In the genomic region with DNA sequence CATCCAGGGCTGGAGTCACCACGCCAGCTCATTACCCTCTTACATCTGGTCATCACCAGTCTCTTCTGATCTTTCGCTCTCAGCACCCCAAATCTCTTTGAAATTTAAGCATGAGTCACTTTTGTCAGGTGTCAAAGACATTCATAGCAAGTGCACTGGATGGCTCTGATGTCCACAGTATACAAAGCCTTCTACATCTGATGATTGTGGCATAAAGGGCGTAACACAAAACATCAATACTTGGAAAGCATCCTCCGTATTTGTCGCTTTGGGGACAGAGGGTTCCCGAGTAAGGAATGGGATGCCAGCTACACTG, we compare ENCODE assay signal across 8 mouse cellular contexts. TPM values are rescaled to one million over a fixed set of nuclear protein-coding genes. Genes with fewer than 3 reads are reported as not detected.
DNase-seq lines count a peak whose midpoint lies in the region; ATAC-seq and TF ChIP-seq lines count a peak whose summit lies in the region.

No protein-coding gene starts in this region.

- no peak for ATAC-seq in embryonic facial prominence, embryonic 11.5 days (replicated peaks; ENCODE audit: insufficient number of reproducible peaks, low FRiP score, low TSS enrichment, low read depth)
- ATAC-seq in intestine, postnatal 0 days, result no peak
- no peak for ATAC-seq in neural tube, embryonic 14.5 days (ENCODE audit: low read depth)

- H3K36me3 ChIP-seq in embryonic facial prominence, embryonic 11.5 days (replicated peaks; ENCODE audit: control insufficient read depth, insufficient read depth, low read depth, low read length), result no peaks in the 10 kb centered on the region
- H3K36me3 ChIP-seq in intestine, postnatal 0 days (ENCODE audit: control insufficient read depth, insufficient read depth), result no peaks in the 10 kb centered on the region
- H3K36me3 ChIP-seq in neural tube, embryonic 14.5 days (ENCODE audit: control insufficient read depth, insufficient read depth, low read length), result no peaks in the 10 kb centered on the region

- H3K9me3 ChIP-seq in embryonic facial prominence, embryonic 11.5 days (replicated peaks; ENCODE audit: control insufficient read depth, low read length), result no peaks in the 10 kb centered on the region
- no peaks in the 10 kb centered on the region for H3K9me3 ChIP-seq in intestine, postnatal 0 days (ENCODE audit: control insufficient read depth)
- H3K9me3 ChIP-seq in neural tube, embryonic 14.5 days (ENCODE audit: control insufficient read depth, low read length), result no peaks in the 10 kb centered on the region

- no peak for TF ChIP-seq CTCF in lung, adult 2 months (IDR thresholded peaks at IDR 0.05; ENCODE audit: insufficient read depth, low read length)
- no peak for TF ChIP-seq CTCF in intestine, postnatal 0 days (IDR thresholded peaks at IDR 0.05; ENCODE audit: low read depth)

- peak overlapping the region; percentile 70 for H3K4me2 ChIP-seq in embryonic facial prominence, embryonic 11.5 days (ENCODE audit: low read depth, low read length)
- H3K4me2 ChIP-seq in intestine, postnatal 0 days (replicated peaks; ENCODE audit: low read depth), result peak overlapping the region; percentile 93
- H3K4me2 ChIP-seq in neural tube, embryonic 14.5 days (ENCODE audit: low read depth, low read length), result peak overlapping the region; percentile 59

- H3K27me3 ChIP-seq in embryonic facial prominence, embryonic 11.5 days (ENCODE audit: control insufficient read depth, insufficient read depth, low read length), result no peaks in the 10 kb centered on the region
- no peaks in the 10 kb centered on the region for H3K27me3 ChIP-seq in intestine, postnatal 0 days (replicated peaks; ENCODE audit: control insufficient read depth, insufficient read depth, low read length)
- H3K27me3 ChIP-seq in neural tube, embryonic 14.5 days (ENCODE audit: control insufficient read depth, insufficient read depth, low read length), result no peaks in the 10 kb centered on the region; the same call in 1 of the 2 replicates

- H3K4me3 ChIP-seq in lung, adult 2 months (replicated peaks; ENCODE audit: extremely low read depth, low read depth, low read length), result peak overlapping the region; percentile 94
- H3K4me3 ChIP-seq in embryonic facial prominence, embryonic 11.5 days (ENCODE audit: low read depth, low read length), result peak overlapping the region; percentile 86
- H3K4me3 ChIP-seq in intestine, postnatal 0 days (ENCODE audit: low read depth, low read length), result peak overlapping the region; percentile 74
- peak overlapping the region; percentile 79 for H3K4me3 ChIP-seq in neural tube, embryonic 14.5 days (ENCODE audit: low read depth, low read length)

- no peak for TF ChIP-seq POLR2A in lung, adult 2 months (IDR thresholded peaks at IDR 0.05; ENCODE audit: borderline replicate concordance, extremely low read depth, low read depth, low read length)

- DNase-seq in lung, adult 2 months, result no peak
- DNase-seq in lung, postnatal 14 days, result no peak
- no peak for DNase-seq in embryonic facial prominence, embryonic 11.5 days (ENCODE audit: low spot score)
- no peak for DNase-seq in thymus, adult 18-20 months
- no peak for DNase-seq in embryo, embryonic 9.5 days (ENCODE audit: extremely low spot score)
- no peak for DNase-seq in cerebellum, postnatal 25 days

- no peak overlapping the region for H3K27ac ChIP-seq in embryonic facial prominence, embryonic 11.5 days (replicated peaks; ENCODE audit: low read depth, low read length)
- H3K27ac ChIP-seq in intestine, postnatal 0 days (ENCODE audit: low read depth, low read length), result peak overlapping the region; percentile 94; the same call in 1 of the 2 replicates
- H3K27ac ChIP-seq in neural tube, embryonic 14.5 days (ENCODE audit: low read depth, low read length), result peak overlapping the region; percentile 57; the same call in 1 of the 2 replicates

- WGBS in lung, adult 2 months, result 26% methylated on average over 6 of the region's 6 CpGs
- WGBS in embryonic facial prominence, embryonic 11.5 days, result 26% methylated on average over 6 of the region's 6 CpGs
- 32% methylated on average over 6 of the region's 6 CpGs for WGBS in intestine, postnatal 0 days
- 28% methylated on average over 6 of the region's 6 CpGs for WGBS in neural tube, embryonic 14.5 days

- peaks cover 7% of the 10 kb centered on the region; the same call in 1 of the 2 replicates for H3K4me1 ChIP-seq in lung, adult 2 months (ENCODE audit: control insufficient read depth, insufficient read depth, low read length)
- H3K4me1 ChIP-seq in embryonic facial prominence, embryonic 11.5 days (ENCODE audit: control insufficient read depth, insufficient read depth, low read length), result peaks cover 2% of the 10 kb centered on the region; the same call in 1 of the 2 replicates
- peaks cover 13% of the 10 kb centered on the region for H3K4me1 ChIP-seq in intestine, postnatal 0 days (replicated peaks; ENCODE audit: control insufficient read depth, insufficient read depth, low read length)
- H3K4me1 ChIP-seq in neural tube, embryonic 14.5 days (ENCODE audit: control insufficient read depth, insufficient read depth, low read length), result peaks cover 18% of the 10 kb centered on the region; the same call in 1 of the 2 replicates

- peak overlapping the region; percentile 90 for H3K9ac ChIP-seq in embryonic facial prominence, embryonic 11.5 days (replicated peaks; ENCODE audit: low read length)
- peak overlapping the region; percentile 88 for H3K9ac ChIP-seq in intestine, postnatal 0 days (ENCODE audit: low read depth, low read length)
- peak overlapping the region; percentile 84 for H3K9ac ChIP-seq in neural tube, embryonic 14.5 days (replicated peaks; ENCODE audit: low read depth, low read length)

RNA-seq across cellular contexts. Expression of a gene that starts 0.7 kb away (rescaled TPM):
- 31.8 and 41.7 TPM in 2 replicates for polyA plus RNA-seq in lung, adult 2 months (2012; rRNA removed)
- 16.4 and 16.7 TPM in 2 replicates for polyA plus RNA-seq in embryonic facial prominence, embryonic 11.5 days (2014; fragmentation: Nextera tagmentation; extraction: Ambion mirVana)
- polyA plus RNA-seq in intestine, postnatal 0 days (2015; fragmentation: Nextera tagmentation; extraction: Ambion mirVana), result 20.4 and 22.0 TPM in 2 replicates
- 45.9 and 49.6 TPM in 2 replicates for polyA plus RNA-seq in neural tube, embryonic 14.5 days (2014; fragmentation: Nextera tagmentation; extraction: Ambion mirVana)

RNA-seq across cellular contexts. Expression of a gene that starts 1.7 kb away (rescaled TPM):
- polyA plus RNA-seq in lung, adult 2 months (2012; rRNA removed), result 4.2 and 5.8 TPM in 2 replicates
- 26.9 and 27.4 TPM in 2 replicates for polyA plus RNA-seq in embryonic facial prominence, embryonic 11.5 days (2014; fragmentation: Nextera tagmentation; extraction: Ambion mirVana)
- polyA plus RNA-seq in intestine, postnatal 0 days (2015; fragmentation: Nextera tagmentation; extraction: Ambion mirVana), result 8.0 and 9.5 TPM in 2 replicates
- 14.0 and 16.6 TPM in 2 replicates for polyA plus RNA-seq in neural tube, embryonic 14.5 days (2014; fragmentation: Nextera tagmentation; extraction: Ambion mirVana)
